Mouse (Mus musculus): ENCODE data around the gene Pnpt1.

Pnpt1 gene

DNA sequence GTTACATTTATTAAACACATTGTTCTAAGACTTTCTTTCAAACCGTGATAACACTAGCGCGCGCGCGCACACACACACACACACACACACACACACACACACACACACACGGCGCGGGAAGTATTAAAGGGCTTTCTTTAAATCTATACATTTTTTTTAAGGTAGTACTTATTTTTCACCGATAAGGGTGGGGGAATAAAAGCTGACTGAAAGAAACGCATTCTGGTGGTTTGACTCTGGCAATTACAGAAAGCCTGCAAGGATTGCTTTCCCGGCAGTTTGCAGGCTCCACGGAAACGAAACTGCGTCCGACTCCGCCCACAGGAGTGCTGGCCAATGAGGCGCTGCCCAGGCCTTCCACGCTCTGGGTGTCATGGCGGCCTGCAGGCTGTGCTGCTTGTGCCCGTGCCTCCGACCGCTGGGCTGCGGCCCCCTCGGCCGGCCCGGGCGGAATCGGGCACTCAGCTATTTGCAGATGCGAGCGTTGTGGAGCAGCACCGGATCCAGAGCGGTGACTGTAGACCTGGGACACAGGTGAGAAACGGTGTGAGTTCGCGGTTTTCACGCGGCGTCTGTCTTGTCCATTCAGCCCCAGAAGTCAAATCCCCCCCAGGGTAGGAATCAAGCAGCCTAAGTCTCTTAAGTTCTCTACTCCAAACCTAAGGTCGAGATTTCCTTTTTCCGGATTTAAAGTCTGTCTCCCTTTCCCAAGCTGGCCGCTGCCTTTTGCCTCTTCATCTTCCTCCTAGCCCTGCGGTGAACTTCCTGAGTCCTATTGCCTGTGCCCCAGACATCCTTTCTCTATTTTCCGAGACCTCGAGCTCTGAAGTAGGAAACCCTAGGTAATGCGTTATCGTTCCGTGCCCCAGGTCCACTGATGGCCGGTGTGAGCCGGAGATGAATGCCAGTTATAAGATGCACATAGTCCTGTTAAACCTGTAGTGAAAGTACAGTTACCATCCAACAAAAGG is at the start of gene Pnpt1:
Gene Pnpt1, plus strand, starts transcription at position 360 of the 971 bp plus-strand sequence.
- DNase-seq (ENCODE audit: low read depth, low spot score), result peak; percentile 93

DNA sequence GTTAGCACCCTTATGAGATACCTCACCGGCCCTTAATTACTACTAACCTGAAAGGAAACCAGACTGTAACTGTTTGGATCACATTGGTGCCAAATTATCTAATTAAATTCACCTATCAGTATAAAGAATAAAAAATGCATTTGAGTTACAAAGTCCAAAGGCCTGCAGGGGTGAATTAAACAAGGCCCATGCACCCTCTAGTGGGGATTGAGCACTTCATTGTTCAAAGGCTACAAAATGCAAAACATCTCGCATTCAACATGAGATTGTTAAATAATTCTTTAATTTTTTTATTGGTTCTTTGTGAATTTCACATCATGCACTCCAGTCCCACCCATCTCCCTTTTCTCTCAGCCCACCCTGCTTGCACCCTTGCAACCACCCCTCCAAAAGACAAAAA is 38.1 kb upstream of the Pnpt1 start:
- no peak for DNase-seq (ENCODE audit: low read depth, low spot score)

DNA sequence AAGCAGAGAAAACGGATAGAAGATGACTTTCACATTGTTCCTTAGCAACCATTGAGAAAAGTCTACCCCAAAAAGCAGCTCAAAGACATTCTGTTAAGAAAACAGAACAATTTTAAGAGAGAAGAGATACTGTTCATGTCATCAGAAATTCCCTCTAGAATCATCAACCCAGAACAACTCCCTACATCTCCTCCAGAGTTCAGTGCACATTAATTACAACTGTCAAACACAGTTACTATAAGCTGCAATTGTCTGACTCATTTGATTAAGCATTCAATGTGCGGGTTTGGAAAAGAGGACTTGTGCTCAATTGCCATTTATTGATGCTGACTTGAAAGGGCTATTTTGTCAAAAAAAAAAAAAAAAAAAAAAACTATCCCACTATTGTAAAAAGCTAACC is 31.6 kb upstream of the Pnpt1 start:
- no peak for DNase-seq (ENCODE audit: low read depth, low spot score)

DNA sequence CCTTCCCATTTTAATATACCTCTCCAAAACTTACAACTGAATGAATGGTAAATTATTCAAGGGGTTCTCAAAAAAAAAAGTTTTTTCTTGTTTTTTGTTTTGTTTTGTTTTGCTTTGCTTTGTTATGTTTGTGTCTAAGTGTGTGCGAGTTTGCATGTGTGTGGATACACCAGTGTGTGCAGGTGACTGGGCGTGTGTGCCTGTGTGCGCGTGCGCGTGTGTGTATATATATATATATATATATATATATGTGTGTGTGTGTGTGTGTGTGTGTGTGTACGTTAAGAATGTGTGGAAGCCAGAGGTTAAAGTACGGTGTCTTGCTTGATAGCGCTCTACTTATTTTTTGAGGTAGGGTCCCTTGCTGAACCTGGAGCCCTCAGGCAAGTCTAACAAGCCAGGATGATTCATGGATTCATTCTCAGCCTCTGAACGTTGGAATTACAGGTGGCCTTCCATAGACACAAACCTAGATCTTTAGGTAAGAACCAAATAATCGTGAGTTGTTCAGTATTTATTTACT is 621 bp upstream of the Pnpt1 start:
- DNase-seq (ENCODE audit: low read depth, low spot score), result peak; percentile 45

DNA sequence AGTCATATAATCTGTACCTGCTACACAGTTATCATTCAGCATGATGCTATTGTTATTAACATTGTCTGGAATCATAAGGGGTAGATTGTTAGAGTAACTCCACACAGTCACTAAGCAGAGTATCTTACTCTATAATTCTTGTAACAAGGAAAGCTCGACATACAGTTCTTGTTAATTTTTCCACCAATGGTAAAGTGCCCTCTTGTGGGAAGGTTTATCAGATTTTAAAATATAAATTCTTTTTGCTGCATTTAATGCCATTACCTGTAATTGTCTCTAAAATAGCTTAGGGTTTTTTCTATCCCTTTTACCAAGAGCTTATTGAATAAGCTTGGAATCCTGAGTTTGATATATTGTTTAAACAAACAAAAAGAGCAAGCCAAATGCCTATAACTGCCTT is 10.1 kb downstream of the Pnpt1 start:
- no peak for DNase-seq (ENCODE audit: low read depth, low spot score)

DNA sequence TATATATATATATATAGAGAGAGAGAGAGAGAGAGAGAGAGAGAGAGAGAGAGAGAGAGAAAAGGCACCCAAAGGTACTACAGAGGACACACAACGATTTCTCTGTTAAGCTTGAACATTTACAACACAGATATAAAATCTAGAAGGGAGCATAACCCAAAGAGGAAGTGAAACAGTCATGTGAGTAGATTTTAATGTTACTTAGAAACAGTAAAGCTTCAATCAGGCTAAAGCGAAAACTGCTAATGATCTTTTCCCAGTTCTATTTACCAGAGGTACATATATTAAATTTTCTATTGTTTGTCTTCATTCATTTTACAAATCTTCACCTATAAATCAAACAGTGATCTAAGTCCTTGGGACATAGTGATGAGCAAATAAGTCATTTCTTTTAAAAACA is 18.4 kb downstream of the Pnpt1 start:
- no peak for DNase-seq (ENCODE audit: low read depth, low spot score)

DNA sequence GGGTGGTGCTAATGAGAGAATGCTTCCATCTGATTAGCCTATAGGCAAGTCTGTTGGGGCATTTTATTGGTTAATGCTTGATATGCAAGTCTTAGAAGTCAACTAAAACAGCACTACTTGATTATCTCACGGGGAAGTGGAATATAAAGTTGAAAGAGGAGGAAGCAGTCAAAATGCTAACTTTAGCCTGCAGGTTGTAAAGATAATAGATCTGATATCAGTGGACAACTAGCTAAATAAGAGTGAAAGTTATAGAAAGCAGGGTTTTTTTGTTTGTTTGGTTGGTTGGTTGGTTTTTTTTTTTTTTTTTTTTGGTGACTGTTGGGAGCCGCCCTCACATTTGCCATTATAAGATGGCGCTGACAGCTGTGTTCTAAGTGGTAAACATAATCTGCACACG is 33.0 kb downstream of the Pnpt1 start:
- no peak for DNase-seq (ENCODE audit: low read depth, low spot score)

DNA sequence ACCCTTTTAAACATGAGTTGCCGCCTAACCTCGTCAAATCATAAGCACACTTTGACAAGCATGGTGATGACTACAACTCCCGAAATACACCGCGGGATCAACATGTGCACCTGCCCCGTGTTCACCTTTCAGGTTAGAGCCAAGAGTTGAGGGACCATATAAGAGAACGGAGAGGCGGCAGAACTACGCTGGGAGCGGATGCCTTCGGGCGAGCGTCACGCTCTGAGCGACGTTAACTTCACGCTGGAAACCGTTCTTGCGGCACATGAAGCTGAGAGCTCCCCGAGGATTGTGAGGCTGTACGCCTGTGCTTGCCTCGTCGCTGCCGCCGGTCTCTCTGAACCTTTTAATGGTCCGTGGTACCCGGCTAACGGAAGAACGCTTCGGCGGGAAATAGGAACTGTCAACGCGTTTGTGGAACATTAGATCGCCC is 41.4 kb downstream of the Pnpt1 start:
- peak; percentile 11 for DNase-seq (ENCODE audit: low read depth, low spot score)

DNA sequence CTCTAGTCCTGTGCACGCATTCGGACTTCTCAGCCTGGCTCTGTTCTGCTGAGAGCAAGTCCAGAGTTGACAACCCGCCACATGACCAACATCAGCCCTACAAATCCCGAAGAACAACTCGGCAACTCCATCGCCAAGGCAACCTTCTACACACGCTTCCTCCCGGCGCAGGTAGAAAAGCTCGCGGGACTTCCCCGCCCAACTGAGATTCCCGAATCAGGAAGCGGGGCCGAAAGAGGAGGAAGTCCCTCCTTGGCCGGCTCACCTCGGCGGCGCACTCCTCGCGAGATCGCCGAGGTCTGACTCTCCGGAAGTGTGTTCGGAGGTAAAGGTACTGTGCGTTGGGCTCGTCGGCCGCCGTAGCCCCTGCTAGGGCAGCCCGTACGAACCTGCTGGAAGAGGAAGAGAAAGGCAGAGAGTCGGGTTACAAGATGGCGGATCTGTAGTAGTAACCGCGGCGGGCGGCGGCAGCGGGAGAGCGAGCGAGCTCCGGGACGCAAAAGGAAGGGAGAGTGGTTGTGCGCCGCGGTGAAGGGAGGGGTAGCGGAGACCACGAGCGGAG is 42.1 kb downstream of the Pnpt1 start, which contains the start of gene Ppp4r3b:
Gene Ppp4r3b, plus strand, starts transcription at position 328 of the 562 bp plus-strand sequence.
- DNase-seq (ENCODE audit: low read depth, low spot score), result peak; percentile 99

DNA sequence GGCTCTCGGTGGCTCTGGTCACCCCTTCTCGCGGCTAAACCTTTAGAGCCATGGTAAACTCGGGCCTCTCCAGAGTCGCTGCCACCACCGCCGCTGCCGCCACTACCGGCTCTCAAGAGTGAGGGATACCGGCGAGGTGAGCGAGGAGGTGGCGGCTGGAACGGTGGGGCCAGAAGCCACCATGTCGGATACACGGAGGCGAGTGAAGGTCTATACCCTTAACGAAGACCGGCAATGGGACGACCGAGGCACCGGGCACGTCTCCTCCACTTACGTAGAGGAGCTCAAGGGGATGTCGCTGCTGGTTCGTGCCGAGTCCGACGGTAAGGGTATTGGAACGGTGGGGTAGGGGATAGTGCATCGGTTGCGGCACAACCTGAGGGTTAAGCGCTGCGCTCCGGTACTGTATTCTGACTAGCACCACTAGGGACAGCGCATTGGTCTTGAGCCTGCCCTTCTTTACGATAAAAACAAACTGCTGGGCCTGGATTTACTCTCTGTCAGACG is 42.6 kb downstream of the Pnpt1 start:
- DNase-seq (ENCODE audit: low read depth, low spot score), result peak; percentile 76

DNA sequence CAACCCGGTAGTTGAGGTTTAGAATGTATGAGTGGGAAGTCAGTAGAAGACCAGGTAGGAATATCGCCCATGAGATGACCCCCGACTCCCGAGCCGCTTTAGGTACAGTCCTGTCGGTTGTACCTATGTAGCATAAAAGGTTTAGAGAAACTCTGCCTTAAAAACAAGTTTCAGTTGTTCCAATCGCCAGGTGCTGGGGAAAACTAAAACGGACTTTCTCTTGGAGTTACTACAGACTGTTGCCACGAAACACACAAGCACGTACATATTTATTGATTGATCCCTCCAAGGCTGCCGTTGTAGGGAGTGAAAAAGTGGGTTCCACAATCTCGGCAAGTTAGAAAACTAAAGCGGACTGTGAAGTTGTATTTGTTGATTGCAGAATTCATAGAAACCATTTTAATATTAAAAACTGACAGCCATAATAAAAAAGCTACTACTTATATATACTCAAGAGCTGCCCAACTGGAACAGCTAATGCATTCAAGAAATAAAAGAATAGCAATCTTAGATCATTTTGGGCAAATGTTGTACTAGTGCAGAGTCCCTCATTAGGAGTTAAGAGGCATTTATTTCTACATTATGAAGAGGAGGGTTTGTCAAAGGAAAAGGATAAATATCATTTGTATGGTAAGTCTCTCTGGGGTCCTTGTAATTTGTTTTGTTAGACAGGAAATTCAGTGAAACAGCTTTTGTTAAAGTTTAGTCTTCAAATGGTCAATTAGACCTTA is 43.3 kb downstream of the Pnpt1 start:
- DNase-seq (ENCODE audit: low read depth, low spot score), result no peak

DNA sequence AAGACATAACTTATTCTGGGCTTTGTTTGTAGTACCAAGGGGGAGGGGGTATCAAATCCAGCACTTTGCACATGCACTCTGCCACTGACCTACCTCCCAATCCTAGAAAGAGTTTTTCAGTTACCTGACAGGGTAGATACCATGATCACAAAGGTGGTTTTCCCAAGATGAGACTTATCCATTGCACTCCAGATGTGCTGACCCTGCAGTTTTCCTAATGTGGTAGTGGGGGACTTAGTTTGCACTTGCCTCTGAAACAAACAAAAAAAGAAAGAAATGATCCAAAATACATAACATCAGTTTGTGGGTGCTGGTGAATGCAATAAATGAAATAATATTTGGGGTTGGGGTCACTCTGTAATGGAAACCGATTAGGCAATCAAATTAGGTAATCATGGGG is 48.8 kb downstream of the Pnpt1 start:
- DNase-seq (ENCODE audit: low read depth, low spot score), result no peak

DNA sequence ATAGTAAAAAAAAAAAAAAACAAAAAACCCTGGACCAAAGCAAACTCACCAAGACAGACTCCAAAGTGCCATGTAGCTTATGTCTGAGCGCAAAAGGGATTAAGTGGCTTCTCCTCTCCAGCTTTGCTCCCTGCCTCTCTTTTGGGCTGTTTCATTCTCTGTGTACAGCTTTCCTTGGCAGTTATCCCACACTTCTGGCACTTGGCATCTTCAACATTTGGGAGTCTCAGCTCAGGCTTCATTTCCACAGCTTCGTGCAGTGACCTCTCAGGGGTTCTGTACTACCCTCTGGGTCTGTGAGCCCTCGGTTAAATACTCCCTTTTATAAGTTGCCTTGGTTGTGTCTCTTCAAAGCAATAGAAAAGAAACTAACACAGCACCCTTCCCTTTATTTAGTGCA is 50.1 kb downstream of the Pnpt1 start:
- no peak for DNase-seq (ENCODE audit: low read depth, low spot score)

DNA sequence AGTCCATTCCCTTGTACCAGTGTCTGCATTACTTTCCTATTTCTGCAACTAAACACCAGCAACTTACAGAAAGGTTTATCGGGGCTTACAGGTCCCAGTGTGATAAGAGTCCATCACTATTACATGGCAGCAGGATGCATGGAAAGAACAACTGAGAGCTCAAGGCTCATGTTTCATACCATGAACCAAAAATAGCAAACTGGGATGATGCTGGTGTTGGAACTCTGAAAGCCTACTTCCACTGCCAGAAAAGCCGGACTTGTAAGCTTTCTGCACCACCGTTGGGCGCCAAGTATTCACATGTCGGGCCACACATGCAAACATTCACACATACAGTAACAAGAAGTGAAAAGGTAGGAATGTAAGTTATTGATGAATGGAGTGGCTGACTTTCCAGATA is 51.2 kb downstream of the Pnpt1 start:
- no peak for DNase-seq (ENCODE audit: low read depth, low spot score)

DNA sequence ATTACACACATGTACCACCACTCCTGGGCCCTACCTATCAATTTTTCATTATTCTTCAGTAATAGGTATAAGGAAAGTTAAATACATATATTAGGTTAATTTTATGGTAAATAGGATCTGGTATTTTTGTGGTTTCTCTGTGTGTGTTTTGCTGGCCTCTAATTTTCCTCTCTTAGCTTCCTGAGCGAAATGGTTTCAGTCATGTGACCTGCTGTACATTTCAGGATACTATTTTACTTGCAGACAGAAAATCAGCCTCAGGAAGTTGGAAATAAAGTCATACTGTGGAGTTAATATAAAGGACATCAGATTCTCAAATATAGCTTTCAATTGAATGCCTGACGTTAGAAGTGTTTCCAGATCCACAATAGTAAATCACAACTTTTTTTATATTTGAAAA is 58.4 kb downstream of the Pnpt1 start:
- DNase-seq (ENCODE audit: low read depth, low spot score), result no peak

DNA sequence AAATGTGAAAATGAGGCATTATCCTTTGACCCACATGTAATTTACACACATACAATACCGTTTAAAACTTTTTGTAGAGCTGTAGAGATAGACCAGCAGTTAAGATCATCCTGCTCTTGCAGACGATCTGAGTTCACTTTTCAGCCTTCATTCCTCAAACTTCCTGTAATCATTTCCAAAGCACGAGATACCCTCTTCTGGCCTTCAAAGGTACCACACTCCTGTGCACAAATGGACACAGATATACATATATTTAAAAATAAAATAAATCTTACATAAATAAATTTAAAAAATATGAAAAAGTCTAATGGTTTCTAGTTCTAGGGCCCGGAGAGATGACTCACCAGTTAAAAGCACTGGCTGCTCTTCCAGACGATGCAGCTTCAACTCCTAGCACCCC is 73.1 kb downstream of the Pnpt1 start:
- DNase-seq (ENCODE audit: low read depth, low spot score), result peak; percentile 6

DNA sequence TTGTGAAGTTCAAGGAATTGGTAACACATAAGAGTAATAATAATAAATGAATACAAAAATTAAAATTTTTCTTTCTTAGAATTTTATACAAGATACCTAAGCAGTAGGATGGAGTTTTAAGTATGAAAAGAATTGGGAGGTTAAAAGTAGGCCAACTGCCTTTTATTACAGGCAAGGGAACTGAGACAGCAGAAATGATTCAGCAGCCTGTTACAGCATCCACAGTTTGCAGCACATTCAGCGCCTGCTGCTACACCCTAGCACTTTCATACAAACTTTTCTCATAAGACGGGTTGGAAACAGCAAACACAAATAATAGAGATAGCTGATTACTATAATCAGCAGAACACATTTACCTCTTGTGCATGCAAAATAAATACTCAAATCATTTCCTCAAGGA is 79.2 kb downstream of the Pnpt1 start:
- DNase-seq (ENCODE audit: low read depth, low spot score), result no peak

Data from mesoderm, embryonic 11.5 days (tissue).